Mouse (Mus musculus) cerebellum, adult 8-10 months (tissue): Measurements from ENCODE around the gene Tgm2.

Experiments
- DNase-seq: peaks from one replicate; pipeline ENCODE4 v3.0.0; 2022

Gene Tgm2

GRCm38 (mm10) chr2:158146223-158146622 is at the start of gene Tgm2:
Tgm2 (minus strand) TSS chr2:158146436.
- DNase-seq, result peak; percentile 84

- no peak for DNase-seq
These were observed 48.9 kb upstream of the Tgm2 start for GRCm38 (mm10) chr2:158194945-158195640.

- DNase-seq, result no peak
These were observed 47.5 kb upstream of the Tgm2 start for GRCm38 (mm10) chr2:158193611-158194336.

- DNase-seq, result no peak
These were observed 44.9 kb upstream of the Tgm2 start for GRCm38 (mm10) chr2:158191098-158191497.

GRCm38 (mm10) chr2:158189451-158189850 is 43.2 kb upstream of the Tgm2 start:
- DNase-seq, result no peak

GRCm38 (mm10) chr2:158186206-158186871 is 40.1 kb upstream of the Tgm2 start:
- no peak for DNase-seq

GRCm38 (mm10) chr2:158183266-158183665 is 37.0 kb upstream of the Tgm2 start:
- no peak for DNase-seq

GRCm38 (mm10) chr2:158181932-158182331 is 35.7 kb upstream of the Tgm2 start:
- no peak for DNase-seq

- peak; percentile 17 for DNase-seq
These were observed 34.6 kb upstream of the Tgm2 start for GRCm38 (mm10) chr2:158180797-158181196.

- DNase-seq, result peak; percentile 28
These were observed 33.3 kb upstream of the Tgm2 start for GRCm38 (mm10) chr2:158179370-158180111.

- DNase-seq, result peak; percentile 12
These were observed 32.6 kb upstream of the Tgm2 start for GRCm38 (mm10) chr2:158178696-158179369.

- no peak for DNase-seq
These were observed 31.9 kb upstream of the Tgm2 start for GRCm38 (mm10) chr2:158178139-158178538.

- no peak for DNase-seq
These were observed 31.3 kb upstream of the Tgm2 start for GRCm38 (mm10) chr2:158177574-158177973.

- no peak for DNase-seq
These were observed 30.5 kb upstream of the Tgm2 start for GRCm38 (mm10) chr2:158176763-158177162.

GRCm38 (mm10) chr2:158175433-158175832 is 29.2 kb upstream of the Tgm2 start:
- DNase-seq, result no peak

GRCm38 (mm10) chr2:158174958-158175357 is 28.7 kb upstream of the Tgm2 start:
- no peak for DNase-seq

GRCm38 (mm10) chr2:158174438-158174837 is 28.2 kb upstream of the Tgm2 start:
- no peak for DNase-seq

- DNase-seq, result no peak
These were observed 24.2 kb upstream of the Tgm2 start for GRCm38 (mm10) chr2:158170394-158170793.

- no peak for DNase-seq
These were observed 23.5 kb upstream of the Tgm2 start for GRCm38 (mm10) chr2:158169771-158170170.

GRCm38 (mm10) chr2:158169351-158169750 is 23.1 kb upstream of the Tgm2 start:
- no peak for DNase-seq

GRCm38 (mm10) chr2:158168741-158169211 is 22.5 kb upstream of the Tgm2 start:
- no peak for DNase-seq

- DNase-seq, result no peak
These were observed 21.4 kb upstream of the Tgm2 start for GRCm38 (mm10) chr2:158167496-158168205.
